Mouse (Mus musculus): ENCODE measurements around the gene Pabpn1l.

The Pabpn1l gene

DNA sequence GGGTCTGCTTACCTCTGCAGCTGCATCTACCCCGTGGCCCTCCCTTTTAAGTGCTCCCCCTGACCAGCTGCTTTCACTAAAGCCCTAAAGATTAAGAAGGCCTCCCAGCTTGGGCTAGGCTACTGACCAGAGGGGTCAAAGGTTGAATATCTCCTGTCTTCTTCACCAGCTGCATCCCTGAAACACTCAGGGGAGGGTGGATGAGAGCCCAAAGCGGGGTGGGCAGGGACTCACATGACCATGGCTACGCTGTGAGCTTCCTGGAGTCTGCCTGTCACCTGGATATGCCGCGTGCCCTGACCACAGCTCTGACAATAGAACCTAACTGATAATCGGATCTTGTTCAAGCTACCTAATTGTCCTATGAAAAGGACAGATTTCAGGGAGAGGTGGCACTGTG lies at the start of gene Pabpn1l:
Pabpn1l (minus strand) TSS at position 13 of the 400 bp plus-strand sequence.
- DNase-seq (ENCODE audit: low read depth, low spot score): no peak

GRCm38 (mm10) chr8:122671894-122672293 lies 49.4 kb upstream of the Pabpn1l start:
- DNase-seq (ENCODE audit: low read depth, low spot score): no peak

- no peak for DNase-seq (ENCODE audit: low read depth, low spot score)
These were observed 48.2 kb upstream of the Pabpn1l start for GRCm38 (mm10) chr8:122670718-122671117.

DNA sequence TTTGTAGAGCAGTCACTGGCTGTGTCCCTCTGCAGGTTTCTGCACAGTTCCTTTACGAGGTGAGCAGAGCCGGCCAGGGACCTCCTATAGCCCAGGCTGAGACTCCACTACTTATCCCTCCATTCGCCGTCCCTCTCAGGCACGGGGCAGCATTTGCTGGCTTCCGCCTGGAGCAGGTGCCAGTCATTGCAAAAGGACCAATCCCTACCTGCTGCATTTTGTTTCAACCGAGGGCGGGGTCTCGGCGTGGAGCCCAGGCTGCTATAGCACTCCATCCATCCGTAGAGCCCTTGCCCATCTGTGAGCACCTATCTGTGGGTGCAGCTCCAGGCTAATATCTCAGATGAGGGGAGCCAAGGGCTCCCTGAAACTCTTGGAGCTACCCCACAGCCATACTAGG lies 47.5 kb upstream of the Pabpn1l start:
- DNase-seq (ENCODE audit: low read depth, low spot score): no peak

GRCm38 (mm10) chr8:122669370-122669769 lies 46.8 kb upstream of the Pabpn1l start:
- no peak for DNase-seq (ENCODE audit: low read depth, low spot score)

- no peak for DNase-seq (ENCODE audit: low read depth, low spot score)
These were observed 45.3 kb upstream of the Pabpn1l start for GRCm38 (mm10) chr8:122667854-122668253.

DNA sequence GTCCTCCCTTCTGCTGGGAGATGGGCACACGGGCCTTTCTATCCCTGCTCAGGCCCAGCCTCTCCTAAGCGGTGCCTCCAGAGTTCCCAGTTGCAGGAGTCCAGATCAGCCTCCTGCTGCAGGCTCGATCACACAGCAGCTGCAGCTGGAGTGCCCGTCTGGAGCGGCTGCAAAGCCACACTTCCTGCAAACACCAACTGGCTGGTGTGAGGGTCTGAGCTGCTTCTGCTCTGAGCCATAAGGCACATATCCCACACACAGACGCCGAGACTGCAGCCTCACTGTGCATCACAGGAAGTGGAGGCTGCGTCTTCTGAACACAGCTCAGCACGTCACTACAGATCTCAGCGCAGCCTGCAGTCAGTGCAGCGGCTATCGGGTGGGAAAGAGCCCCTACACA lies 44.3 kb upstream of the Pabpn1l start:
- no peak for DNase-seq (ENCODE audit: low read depth, low spot score)

GRCm38 (mm10) chr8:122666338-122666764 lies 43.8 kb upstream of the Pabpn1l start:
- no peak for DNase-seq (ENCODE audit: low read depth, low spot score)

GRCm38 (mm10) chr8:122665667-122666316 lies 43.3 kb upstream of the Pabpn1l start:
- DNase-seq (ENCODE audit: low read depth, low spot score): no peak

DNA sequence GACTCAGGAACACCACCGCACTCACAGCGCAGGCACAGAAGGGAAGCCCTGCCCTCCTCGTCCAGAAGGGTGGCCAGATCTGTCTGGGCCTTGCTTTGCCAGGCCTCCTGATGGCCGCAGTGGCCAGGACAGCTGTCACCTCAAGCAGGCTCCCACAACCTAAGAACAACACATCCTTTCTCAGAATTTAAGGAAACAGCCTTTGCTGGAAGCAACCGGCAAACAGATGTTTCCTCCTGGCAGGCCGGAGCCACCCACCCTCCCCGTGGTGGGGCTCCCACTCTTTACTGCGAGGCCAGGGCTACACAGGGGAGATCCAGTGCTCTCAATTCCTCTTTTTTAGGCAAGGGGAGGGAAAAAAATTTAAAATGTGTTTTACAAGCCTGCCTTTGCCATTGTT lies 42.7 kb upstream of the Pabpn1l start:
- no peak for DNase-seq (ENCODE audit: low read depth, low spot score)

DNA sequence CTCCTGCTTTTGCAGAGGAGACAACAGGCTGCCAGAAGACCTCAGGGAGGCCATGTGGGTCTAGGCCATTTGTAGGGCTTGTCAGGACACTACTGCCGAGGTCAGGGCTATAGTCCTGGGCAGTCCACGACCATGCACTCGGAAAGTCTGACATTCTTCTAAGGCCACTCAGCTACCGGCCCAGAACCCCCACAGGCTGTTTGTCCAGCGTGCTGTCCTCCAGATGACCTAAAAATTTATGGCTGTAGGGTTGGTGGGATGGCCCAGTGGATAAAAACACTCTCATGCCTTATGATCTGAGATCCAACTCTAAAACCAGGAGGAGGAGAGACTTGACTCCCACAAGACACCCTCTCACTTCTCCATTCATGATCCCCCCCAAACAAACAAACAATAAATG lies 41.1 kb upstream of the Pabpn1l start:
- no peak for DNase-seq (ENCODE audit: low read depth, low spot score)

- DNase-seq (ENCODE audit: low read depth, low spot score): no peak
These were observed 40.6 kb upstream of the Pabpn1l start for GRCm38 (mm10) chr8:122663106-122663505.

DNA sequence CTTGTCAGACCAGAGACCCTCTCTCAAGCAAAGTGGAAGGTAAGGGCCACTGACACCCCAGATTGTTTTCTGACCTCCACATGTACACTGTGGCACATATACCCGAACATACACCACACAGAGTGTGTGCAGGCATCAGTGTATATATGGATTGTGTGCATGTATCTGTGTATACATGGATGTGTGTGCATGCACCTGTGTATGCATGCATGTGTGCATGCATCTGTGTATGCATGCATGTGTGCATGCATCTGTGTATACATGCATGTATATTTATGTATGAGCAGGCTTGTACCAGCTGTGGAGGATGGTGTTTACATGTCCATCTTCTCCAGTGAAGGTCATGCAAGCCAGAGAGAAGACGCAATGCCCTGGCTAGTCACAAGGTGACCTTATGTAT lies 39.4 kb upstream of the Pabpn1l start:
- DNase-seq (ENCODE audit: low read depth, low spot score): no peak

DNA sequence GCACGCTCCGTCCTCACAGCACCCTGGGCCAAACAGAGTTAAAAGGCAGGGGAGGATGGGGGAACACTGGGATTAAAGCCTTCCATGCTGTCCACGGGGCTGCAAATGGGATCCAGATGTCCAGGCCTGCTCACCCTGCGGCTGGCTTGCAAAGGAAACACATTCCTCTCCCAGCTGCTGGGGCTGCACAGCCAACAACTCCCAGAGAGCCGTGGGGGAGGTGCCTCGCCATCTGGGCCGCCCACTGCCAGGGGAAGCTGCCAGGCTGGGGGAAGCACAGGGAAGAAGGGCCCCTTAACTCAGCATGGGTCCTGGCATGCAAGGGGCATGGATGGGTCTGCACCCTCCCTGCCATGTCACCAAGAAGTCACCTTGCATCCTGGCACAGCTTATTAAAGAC lies 38.6 kb upstream of the Pabpn1l start:
- DNase-seq (ENCODE audit: low read depth, low spot score): no peak

- no peak for DNase-seq (ENCODE audit: low read depth, low spot score)
These were observed 37.5 kb upstream of the Pabpn1l start for GRCm38 (mm10) chr8:122660022-122660421.

DNA sequence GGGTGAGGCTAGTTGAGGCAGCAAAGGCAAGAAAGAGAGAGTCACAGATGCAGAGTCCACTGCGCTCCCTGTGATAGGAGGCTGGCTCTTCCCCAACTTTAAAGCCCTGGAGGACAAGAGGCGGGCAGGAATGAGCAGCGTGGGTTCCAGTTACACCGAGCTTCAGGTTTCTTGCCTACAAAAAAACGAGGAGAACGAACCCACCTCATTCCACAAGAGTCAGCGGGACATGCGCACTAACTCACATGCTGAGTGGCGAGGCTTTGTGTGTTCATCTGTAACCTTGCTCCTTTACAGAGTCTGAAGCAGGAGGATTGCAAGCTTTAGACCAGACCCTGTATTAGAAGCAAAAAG lies 36.2 kb upstream of the Pabpn1l start:
- DNase-seq (ENCODE audit: low read depth, low spot score): no peak

DNA sequence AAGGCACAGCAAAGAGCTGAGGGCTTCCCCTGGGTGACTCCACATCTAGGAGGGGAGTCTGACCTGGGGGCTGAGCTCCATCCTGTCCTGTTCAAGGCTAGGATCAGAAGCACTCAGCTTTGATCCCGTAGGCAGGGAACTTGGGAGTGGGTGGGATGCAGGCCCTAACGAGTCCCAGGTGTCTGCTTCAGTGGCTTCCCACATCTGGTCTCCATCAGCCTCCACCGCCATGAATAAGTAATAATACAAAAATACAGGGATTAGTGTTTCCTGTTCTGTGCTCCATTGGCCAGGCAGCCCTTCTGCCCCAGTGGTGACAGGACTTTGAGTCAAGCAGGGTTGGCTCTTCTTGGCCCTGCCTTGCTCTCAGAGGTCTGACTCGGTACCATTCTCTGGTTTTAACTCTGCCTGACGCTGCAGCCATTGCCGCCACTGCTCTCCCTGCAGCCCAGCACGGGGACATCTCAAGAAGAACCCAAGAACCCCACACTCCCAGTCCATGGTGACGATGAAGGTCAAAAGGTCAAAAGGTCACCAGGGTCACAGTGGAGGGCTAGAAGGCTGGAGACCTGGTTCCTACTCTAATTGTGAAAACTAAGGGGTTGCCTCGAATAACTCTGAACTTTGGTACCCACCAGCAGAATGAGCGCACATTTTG lies 35.7 kb upstream of the Pabpn1l start:
- no peak for DNase-seq (ENCODE audit: low read depth, low spot score)

DNA sequence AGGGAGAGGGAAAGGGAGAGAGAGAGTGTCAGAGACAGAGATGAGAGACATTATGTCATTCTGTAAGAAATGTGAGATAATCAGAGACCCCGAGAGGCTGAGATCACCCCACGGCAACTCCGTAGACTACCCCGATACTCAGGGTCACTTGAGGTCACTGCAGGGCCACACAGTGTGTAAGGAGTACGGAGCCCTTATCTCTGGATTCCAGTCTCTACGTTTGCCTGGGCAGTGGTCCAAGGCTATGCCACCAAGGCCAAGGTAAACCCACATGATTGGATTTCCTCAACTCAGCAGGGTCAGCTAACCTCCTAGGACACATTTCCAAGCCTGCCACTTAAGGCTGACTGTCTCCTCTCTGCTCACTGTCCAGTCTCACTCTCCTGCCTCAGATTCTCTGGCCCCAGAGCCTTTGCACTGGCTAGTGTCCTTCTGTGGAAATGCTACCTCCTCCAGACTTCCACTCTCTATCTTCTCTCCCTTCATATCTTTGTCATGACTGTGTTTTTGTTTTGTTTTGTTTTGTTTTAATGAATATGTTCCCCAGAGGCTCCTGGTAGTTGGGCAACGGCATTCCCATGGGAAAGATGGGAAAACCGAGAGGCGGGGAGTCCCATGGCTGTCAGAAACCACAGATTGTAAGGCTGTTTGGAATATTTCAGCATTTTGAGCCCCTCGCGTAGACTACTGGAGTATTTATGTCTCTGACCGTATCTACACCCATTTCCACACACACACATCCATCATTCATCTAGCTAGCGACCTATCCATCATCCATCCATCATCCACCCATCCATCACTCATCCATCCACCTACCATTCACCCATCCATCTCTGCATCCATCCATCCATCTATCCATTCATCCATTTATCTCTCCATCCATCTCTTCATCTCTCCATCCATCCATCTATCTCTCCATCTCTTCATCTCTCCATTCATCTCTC lies 33.8 kb upstream of the Pabpn1l start:
- DNase-seq (ENCODE audit: low read depth, low spot score): no peak

DNA sequence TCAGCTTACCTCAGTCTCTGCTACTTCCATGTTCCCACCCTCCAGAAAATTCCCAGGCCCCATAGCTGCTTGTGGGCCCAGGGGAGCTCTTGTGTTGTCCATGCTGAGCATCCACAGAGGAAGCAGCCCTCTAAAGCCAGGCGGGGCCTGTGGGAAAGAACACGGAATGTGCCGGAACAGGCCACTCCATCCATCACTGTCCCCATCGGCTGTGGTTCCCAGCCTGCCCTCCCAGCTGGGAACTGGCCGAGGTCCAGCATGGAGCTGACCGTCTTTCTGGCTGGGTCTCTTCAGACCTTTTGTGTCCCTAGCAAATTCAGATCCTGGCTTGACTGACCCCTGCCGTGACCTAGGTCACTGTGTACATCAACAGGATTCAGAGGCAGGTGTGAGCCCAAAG lies 32.2 kb upstream of the Pabpn1l start:
- no peak for DNase-seq (ENCODE audit: low read depth, low spot score)

- no peak for DNase-seq (ENCODE audit: low read depth, low spot score)
These were observed 30.1 kb upstream of the Pabpn1l start for GRCm38 (mm10) chr8:122652643-122653042.

GRCm38 (mm10) chr8:122651326-122651921 lies 28.9 kb upstream of the Pabpn1l start:
- DNase-seq (ENCODE audit: low read depth, low spot score): no peak
